Mouse (Mus musculus): ENCODE results near the gene Otx1. TPM values are rescaled to one million over a fixed set of nuclear protein-coding genes. Genes with fewer than 3 reads are reported as not detected.
A peak's percentile ranks its signal among the peaks of the same experiment; 100 is the strongest.

The Otx1 gene
- polyA plus RNA-seq, 1 experiment from 2014 or later: not detected

GRCm38 (mm10) chr11:21994377-21995370 is 8.0 kb downstream of the Otx1 start:
- peaks cover 85% of the 10 kb centered on the region for H3K27me3 ChIP-seq (ENCODE audit: insufficient read depth, low read length)
- H3K4me2 ChIP-seq (replicated peaks; ENCODE audit: low read depth, low read length): no peak overlapping the region
- ATAC-seq (ENCODE audit: low FRiP score, low TSS enrichment): no peak
- H3K9ac ChIP-seq (replicated peaks; ENCODE audit: low read length): no peak overlapping the region
- H3K9me3 ChIP-seq (ENCODE audit: low read length): no peaks in the 10 kb centered on the region
- H3K4me3 ChIP-seq (ENCODE audit: low read length): no peak overlapping the region
- no peak overlapping the region for H3K27ac ChIP-seq (ENCODE audit: low read length)
- 2% methylated on average over 34 of the region's 34 CpGs for WGBS
- H3K36me3 ChIP-seq (ENCODE audit: insufficient read depth, low read length): no peaks in the 10 kb centered on the region
- H3K4me1 ChIP-seq (ENCODE audit: insufficient read depth, low read length): peaks cover 10% of the 10 kb centered on the region

- no peaks in the 10 kb centered on the region for H3K9me3 ChIP-seq (ENCODE audit: low read length)
- no peaks in the 10 kb centered on the region for H3K36me3 ChIP-seq (ENCODE audit: insufficient read depth, low read length)
- 1% methylated on average over 35 of the region's 47 CpGs for WGBS
- peak; percentile 11; the same call in 1 of the 2 replicates for ATAC-seq (ENCODE audit: low FRiP score, low TSS enrichment)
- no peak overlapping the region for H3K9ac ChIP-seq (replicated peaks; ENCODE audit: low read length)
- peaks cover 85% of the 10 kb centered on the region for H3K27me3 ChIP-seq (ENCODE audit: insufficient read depth, low read length)
- no peak overlapping the region for H3K27ac ChIP-seq (ENCODE audit: low read length)
- H3K4me2 ChIP-seq (replicated peaks; ENCODE audit: low read depth, low read length): no peak overlapping the region
- peaks cover 10% of the 10 kb centered on the region for H3K4me1 ChIP-seq (ENCODE audit: insufficient read depth, low read length)
- 0 out of 2 replicates have a peak overlapping the region, but pooled peaks have one; percentile 10 for H3K4me3 ChIP-seq (ENCODE audit: low read length)
Measured at GRCm38 (mm10) chr11:21993597-21994376, 8.9 kb downstream of the Otx1 start.

- peak overlapping the region; percentile 10; the same call in 1 of the 2 replicates for H3K4me3 ChIP-seq (ENCODE audit: low read length)
- peak; percentile 53; the same call in 1 of the 2 replicates for ATAC-seq (ENCODE audit: low FRiP score, low TSS enrichment)
- H3K9me3 ChIP-seq (ENCODE audit: low read length): no peaks in the 10 kb centered on the region
- WGBS: 1% methylated on average over 92 of the region's 96 CpGs
- H3K27ac ChIP-seq (ENCODE audit: low read length): no peak overlapping the region
- no peaks in the 10 kb centered on the region for H3K36me3 ChIP-seq (ENCODE audit: insufficient read depth, low read length)
- no peak overlapping the region for H3K9ac ChIP-seq (replicated peaks; ENCODE audit: low read length)
- peaks cover 10% of the 10 kb centered on the region for H3K4me1 ChIP-seq (ENCODE audit: insufficient read depth, low read length)
- peaks cover 85% of the 10 kb centered on the region for H3K27me3 ChIP-seq (ENCODE audit: insufficient read depth, low read length)
- no peak overlapping the region for H3K4me2 ChIP-seq (replicated peaks; ENCODE audit: low read depth, low read length)
Measured at GRCm38 (mm10) chr11:21992761-21993596, 9.7 kb downstream of the Otx1 start.

- H3K4me2 ChIP-seq (replicated peaks; ENCODE audit: low read depth, low read length): no peak overlapping the region
- H3K9me3 ChIP-seq (ENCODE audit: low read length): no peaks in the 10 kb centered on the region
- H3K27ac ChIP-seq (ENCODE audit: low read length): no peak overlapping the region
- H3K27me3 ChIP-seq (ENCODE audit: insufficient read depth, low read length): peaks cover 64% of the 10 kb centered on the region
- 78% methylated on average over 1 of the region's 1 CpGs for WGBS
- H3K36me3 ChIP-seq (ENCODE audit: insufficient read depth, low read length): no peaks in the 10 kb centered on the region
- ATAC-seq (ENCODE audit: low FRiP score, low TSS enrichment): no peak
- H3K4me1 ChIP-seq (ENCODE audit: insufficient read depth, low read length): no peaks in the 10 kb centered on the region
- no peak overlapping the region for H3K9ac ChIP-seq (replicated peaks; ENCODE audit: low read length)
- no peak overlapping the region for H3K4me3 ChIP-seq (ENCODE audit: low read length)
Measured at GRCm38 (mm10) chr11:21988398-21988946, 14.2 kb downstream of the Otx1 start.

- Histone ChIP-seq H3K9ac (replicated peaks; ENCODE audit: low read length) (no peak overlapping the region), H3K9me3 (ENCODE audit: low read length) (no peaks in the 10 kb centered on the region), H3K27ac (ENCODE audit: low read length) (no peak overlapping the region), H3K27me3 (ENCODE audit: insufficient read depth, low read length) (peaks cover 45% of the 10 kb centered on the region), H3K4me1 (ENCODE audit: insufficient read depth, low read length) (no peaks in the 10 kb centered on the region), H3K36me3 (ENCODE audit: insufficient read depth, low read length) (no peaks in the 10 kb centered on the region), H3K4me3 (ENCODE audit: low read length) (no peak overlapping the region), H3K4me2 (replicated peaks; ENCODE audit: low read depth, low read length) (no peak overlapping the region)
- WGBS: 54% methylated on average over 1 of the region's 1 CpGs
- no peak for ATAC-seq (ENCODE audit: low FRiP score, low TSS enrichment)
Measured at GRCm38 (mm10) chr11:21985118-21985517, 17.6 kb downstream of the Otx1 start.

- H3K36me3 ChIP-seq (ENCODE audit: insufficient read depth, low read length): no peaks in the 10 kb centered on the region
- ATAC-seq (ENCODE audit: low FRiP score, low TSS enrichment): no peak
- no peaks in the 10 kb centered on the region for H3K9me3 ChIP-seq (ENCODE audit: low read length)
- H3K4me1 ChIP-seq (ENCODE audit: insufficient read depth, low read length): no peaks in the 10 kb centered on the region
- H3K27ac ChIP-seq (ENCODE audit: low read length): no peak overlapping the region
- H3K27me3 ChIP-seq (ENCODE audit: insufficient read depth, low read length): no peaks in the 10 kb centered on the region
- H3K4me3 ChIP-seq (ENCODE audit: low read length): no peak overlapping the region
- WGBS: 76% methylated on average over 5 of the region's 5 CpGs
- no peak overlapping the region for H3K9ac ChIP-seq (replicated peaks; ENCODE audit: low read length)
- H3K4me2 ChIP-seq (replicated peaks; ENCODE audit: low read depth, low read length): no peak overlapping the region
Measured at GRCm38 (mm10) chr11:21974005-21974531, 28.6 kb downstream of the Otx1 start.

- Histone ChIP-seq H3K27ac (ENCODE audit: low read length) (no peak overlapping the region), H3K4me2 (replicated peaks; ENCODE audit: low read depth, low read length) (no peak overlapping the region), H3K9me3 (ENCODE audit: low read length) (no peaks in the 10 kb centered on the region), H3K9ac (replicated peaks; ENCODE audit: low read length) (no peak overlapping the region), H3K36me3 (ENCODE audit: insufficient read depth, low read length) (no peaks in the 10 kb centered on the region), H3K4me3 (ENCODE audit: low read length) (no peak overlapping the region), H3K27me3 (ENCODE audit: insufficient read depth, low read length) (no peaks in the 10 kb centered on the region), H3K4me1 (ENCODE audit: insufficient read depth, low read length) (no peaks in the 10 kb centered on the region)
- WGBS: 69% methylated on average over 3 of the region's 3 CpGs
- ATAC-seq (ENCODE audit: low FRiP score, low TSS enrichment): no peak
Measured at GRCm38 (mm10) chr11:21973597-21973996, 29.1 kb downstream of the Otx1 start.

GRCm38 (mm10) chr11:21968922-21969321 is 33.8 kb downstream of the Otx1 start:
- H3K27me3 ChIP-seq (ENCODE audit: insufficient read depth, low read length): no peaks in the 10 kb centered on the region
- H3K9me3 ChIP-seq (ENCODE audit: low read length): no peaks in the 10 kb centered on the region
- H3K4me1 ChIP-seq (ENCODE audit: insufficient read depth, low read length): no peaks in the 10 kb centered on the region
- 95% methylated on average over 3 of the region's 3 CpGs for WGBS
- no peaks in the 10 kb centered on the region for H3K36me3 ChIP-seq (ENCODE audit: insufficient read depth, low read length)
- no peak overlapping the region for H3K4me3 ChIP-seq (ENCODE audit: low read length)
- no peak overlapping the region for H3K4me2 ChIP-seq (replicated peaks; ENCODE audit: low read depth, low read length)
- no peak overlapping the region for H3K27ac ChIP-seq (ENCODE audit: low read length)
- no peak overlapping the region for H3K9ac ChIP-seq (replicated peaks; ENCODE audit: low read length)
- no peak for ATAC-seq (ENCODE audit: low FRiP score, low TSS enrichment)

- H3K27ac ChIP-seq (ENCODE audit: low read length): no peak overlapping the region
- peaks cover 2% of the 10 kb centered on the region for H3K9me3 ChIP-seq (ENCODE audit: low read length)
- no peaks in the 10 kb centered on the region for H3K36me3 ChIP-seq (ENCODE audit: insufficient read depth, low read length)
- no peak for ATAC-seq (ENCODE audit: low FRiP score, low TSS enrichment)
- no peak overlapping the region for H3K4me2 ChIP-seq (replicated peaks; ENCODE audit: low read depth, low read length)
- no peaks in the 10 kb centered on the region for H3K27me3 ChIP-seq (ENCODE audit: insufficient read depth, low read length)
- no peak overlapping the region for H3K4me3 ChIP-seq (ENCODE audit: low read length)
- no peaks in the 10 kb centered on the region for H3K4me1 ChIP-seq (ENCODE audit: insufficient read depth, low read length)
- H3K9ac ChIP-seq (replicated peaks; ENCODE audit: low read length): no peak overlapping the region
- WGBS: 86% methylated on average over 7 of the region's 7 CpGs
Measured at GRCm38 (mm10) chr11:21955167-21955566, 47.5 kb downstream of the Otx1 start.

Measured in kidney, embryonic 16.5 days (tissue).